Mouse (Mus musculus) liver, adult 2 months (tissue): ENCODE data around the gene Sars2. TPM values are rescaled to one million over a fixed set of nuclear protein-coding genes. Genes with fewer than 3 reads are reported as not detected.

Source experiments
- DNase-seq: peaks from one replicate; pipeline ENCODE4 v3.0.0-alpha.2; 2011; ENCODE audit warnings: low read depth, low spot score; ENCODE audit errors: extremely low read depth
- H3K27ac ChIP-seq: fragments of 200-500 bp; replicated peaks from 2 replicates; pipeline ENCODE4 v1.5.1; 2012; ENCODE audit warnings: low read depth, mild to moderate bottlenecking, control low read depth, inconsistent platforms, low read length; ENCODE audit not compliant: insufficient read depth
- H3K27me3 ChIP-seq: fragments of 200-500 bp; 2 replicates; pipeline ENCODE4 v1.6.1; 2012; ENCODE audit warnings: mild to moderate bottlenecking, moderate library complexity, low read length, inconsistent platforms; ENCODE audit not compliant: control insufficient read depth, insufficient read depth
- H3K36me3 ChIP-seq: fragments of 200-500 bp; 2 replicates; pipeline ENCODE4 v1.6.1; 2012; ENCODE audit warnings: low read length, inconsistent platforms; ENCODE audit not compliant: control insufficient read depth, insufficient read depth
- H3K4me1 ChIP-seq: fragments of 200-500 bp; 2 replicates; pipeline ENCODE4 v1.6.1; 2011; ENCODE audit warnings: low read length; ENCODE audit not compliant: control insufficient read depth, insufficient read depth
- H3K4me3 ChIP-seq: fragments of 200-500 bp; 2 replicates; pipeline ENCODE4 v1.5.1; 2011; ENCODE audit warnings: low read depth, mild to moderate bottlenecking, control low read depth, low read length, moderate library complexity; ENCODE audit not compliant: insufficient read depth
- H3K79me2 ChIP-seq: fragments of 200-500 bp; 2 replicates; pipeline ENCODE4 v1.6.1; 2012; ENCODE audit warnings: inconsistent platforms, mild to moderate bottlenecking, low read length, moderate library complexity; ENCODE audit not compliant: control insufficient read depth, insufficient read depth
- H3K9ac ChIP-seq: fragments of 200-500 bp; 2 replicates; pipeline ENCODE4 v1.6.1; 2012; ENCODE audit warnings: low read depth, mild to moderate bottlenecking, control low read depth, inconsistent platforms, low read length
- CTCF ChIP-seq: fragments of 200-500 bp; IDR thresholded peaks from 2 replicates; pipeline ENCODE4 v1.5.1; 2011; ENCODE audit warnings: low read depth, low read length, control low read depth
- POLR2A ChIP-seq: fragments of 200-500 bp; IDR thresholded peaks from 2 replicates; pipeline ENCODE4 v1.6.1; 2011; ENCODE audit warnings: low read length, control low read depth; ENCODE audit not compliant: insufficient read depth; ENCODE audit errors: extremely low read depth
- WGBS: fragments of 180-500 bp; shearing (Covaris S2); methylation state at CpG from one replicate; pipeline ENCODE4 v1.1.7; 2018; 5-methylcytosine and 5-hydroxymethylcytosine counted together
- polyA plus RNA-seq: library from polyadenylated mRNA; depleted of rRNA; stranded (reverse); fragments of >200 nt; gene quantifications from 2 replicates; pipeline ENCODE4 v1.2.3, GENCODE M21; 2012
- total RNA-seq: library from RNA; depleted of rRNA; stranded (reverse); fragments of >200 nt; gene quantifications from 2 replicates; pipeline ENCODE4 v1.2.3, GENCODE M21; 2014

The Sars2 gene
- total and polyA plus RNA-seq, 2 experiments, result 4.6 to 25.3 TPM

DNA sequence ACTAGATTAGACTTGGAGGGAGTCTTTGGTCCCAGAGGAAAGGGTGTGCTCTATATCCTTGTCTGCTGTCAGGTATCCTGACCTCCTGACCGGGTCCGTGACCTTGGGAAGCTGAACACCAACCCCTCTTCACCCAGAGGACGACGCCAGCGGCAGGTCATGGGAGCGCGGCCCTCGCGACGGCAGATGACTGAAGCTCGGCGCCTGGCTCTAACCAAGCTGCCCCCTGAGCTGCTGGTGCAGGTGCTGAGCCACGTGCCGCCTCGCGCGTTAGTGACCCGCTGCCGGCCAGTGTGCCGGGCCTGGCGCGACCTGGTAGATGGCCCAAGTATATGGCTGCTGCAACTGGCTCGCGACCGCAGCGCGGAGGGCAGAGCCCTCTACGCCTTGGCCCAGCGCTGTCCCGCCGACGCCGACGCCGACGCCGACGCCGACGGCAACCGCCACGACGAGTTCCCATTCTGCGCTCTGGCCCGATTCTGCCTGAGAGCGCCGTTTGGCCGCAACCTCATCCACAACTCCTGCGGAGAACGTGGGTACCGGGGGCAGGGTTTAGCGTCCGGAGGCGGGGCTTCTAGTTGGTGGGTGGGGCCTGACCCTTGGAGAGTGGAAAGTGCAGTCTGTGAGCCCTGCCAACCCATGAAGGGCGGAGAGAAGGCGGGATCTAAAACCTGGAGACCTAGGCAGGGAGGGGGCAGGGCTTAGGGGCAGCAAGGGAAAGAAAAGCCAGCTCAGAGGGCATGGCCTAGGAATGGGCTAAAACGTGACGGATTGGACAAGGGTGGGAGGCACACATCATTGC lies 9.2 kb upstream of the Sars2 start:
- peak; percentile 88 for DNase-seq
- 6% methylated on average over 58 of the region's 58 CpGs for WGBS

DNA sequence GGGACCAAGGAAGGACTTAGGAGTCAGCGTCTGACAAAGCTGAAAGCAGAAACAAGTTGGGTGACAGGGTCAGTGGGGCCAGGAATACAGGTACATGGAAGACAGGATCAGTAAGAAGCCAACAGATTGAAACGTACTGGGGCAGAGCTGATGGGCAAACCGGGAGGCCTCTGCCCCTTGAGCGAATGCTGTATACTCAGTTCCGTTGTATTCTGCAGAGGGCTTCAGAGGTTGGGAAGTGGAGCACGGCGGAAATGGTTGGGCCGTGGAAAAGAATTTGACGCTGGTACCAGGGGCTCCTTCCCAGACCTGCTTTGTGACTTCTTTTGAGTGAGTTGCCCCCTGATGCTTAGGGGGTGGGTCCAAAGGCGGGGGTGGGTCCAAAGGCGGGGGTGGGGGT lies 8.6 kb upstream of the Sars2 start:
- H3K4me1 ChIP-seq, result peaks cover 4% of the 10 kb centered on the region; the same call in 1 of the 2 replicates
- H3K36me3 ChIP-seq, result no peaks in the 10 kb centered on the region
- H3K79me2 ChIP-seq, result no peaks in the 10 kb centered on the region
- WGBS, result 34% methylated on average over 11 of the region's 11 CpGs
- no peak for DNase-seq
- no peaks in the 10 kb centered on the region for H3K27me3 ChIP-seq
- peak overlapping the region; percentile 44 for H3K9ac ChIP-seq
- TF ChIP-seq CTCF (no peak), POLR2A (no peak)
- no peak overlapping the region for H3K27ac ChIP-seq
- H3K4me3 ChIP-seq, result no peak overlapping the region; the same call in 1 of the 2 replicates

More for the DNA sequence above, 9.2 kb upstream of the Sars2 start:
- Histone ChIP-seq H3K79me2 (no peaks in the 10 kb centered on the region), H3K27ac (no peak overlapping the region), H3K36me3 (no peaks in the 10 kb centered on the region), H3K4me3 (peak overlapping the region; percentile 46), H3K9ac (peak overlapping the region; percentile 47), H3K4me1 (peaks cover 4% of the 10 kb centered on the region; the same call in 1 of the 2 replicates), H3K27me3 (no peaks in the 10 kb centered on the region)
- TF ChIP-seq CTCF (no peak), POLR2A (no peak)

DNA sequence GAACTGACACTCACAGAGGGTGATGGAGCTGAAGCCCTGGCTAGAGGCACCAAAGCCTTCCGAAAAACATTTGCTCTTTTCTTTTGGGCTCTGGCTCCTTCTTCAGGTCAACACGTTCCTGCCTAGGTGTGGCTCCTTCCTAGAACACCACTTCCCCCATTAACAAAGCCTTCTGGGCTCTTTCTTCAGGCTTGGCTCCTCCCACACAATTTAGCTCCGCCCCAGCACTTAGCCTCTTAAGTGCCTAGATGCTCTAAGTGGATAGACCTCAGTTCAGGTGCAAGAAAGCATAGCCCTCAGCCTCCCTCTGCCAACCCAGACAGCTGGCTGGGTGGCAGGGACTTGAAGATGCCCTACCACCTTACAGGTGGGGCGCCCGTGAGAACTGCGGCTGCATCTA lies 6.1 kb upstream of the Sars2 start:
- no peak for TF ChIP-seq CTCF
- 85% methylated on average over 6 of the region's 6 CpGs for WGBS
- H3K36me3 ChIP-seq, result no peaks in the 10 kb centered on the region
- H3K4me3 ChIP-seq, result no peak overlapping the region
- H3K27ac ChIP-seq, result no peak overlapping the region
- no peaks in the 10 kb centered on the region for H3K27me3 ChIP-seq
- H3K9ac ChIP-seq, result no peak overlapping the region
- H3K4me1 ChIP-seq, result peaks cover 4% of the 10 kb centered on the region
- DNase-seq, result no peak
- no peaks in the 10 kb centered on the region for H3K79me2 ChIP-seq

DNA sequence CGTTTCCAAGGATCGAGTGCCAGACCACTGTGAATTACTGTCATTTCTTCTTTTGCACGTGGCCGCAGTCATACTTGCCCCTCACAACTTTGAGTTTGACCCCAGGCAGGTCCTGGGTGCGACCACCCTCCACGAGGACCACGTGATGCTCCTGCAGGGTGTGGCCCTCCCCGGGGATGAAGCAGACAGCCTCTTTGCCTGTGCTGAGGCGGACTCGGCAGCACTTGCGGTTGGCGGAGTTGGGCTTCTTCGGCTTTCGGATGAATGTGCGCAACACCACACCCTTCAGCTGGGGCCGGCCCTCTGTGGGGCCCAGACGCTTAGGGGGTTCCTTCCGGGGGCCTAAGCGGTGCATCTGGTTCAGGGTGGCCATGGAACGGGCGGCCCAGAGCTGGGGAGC lies 2.0 kb upstream of the Sars2 start:
- Histone ChIP-seq H3K36me3 (no peaks in the 10 kb centered on the region), H3K4me3 (no peak overlapping the region), H3K4me1 (peaks cover 4% of the 10 kb centered on the region), H3K27me3 (no peaks in the 10 kb centered on the region), H3K27ac (no peak overlapping the region), H3K79me2 (no peaks in the 10 kb centered on the region), H3K9ac (no peak overlapping the region)
- whole genome bisulfite sequencing, result 96% methylated on average over 21 of the region's 21 CpGs
- DNase-seq, result no peak
- TF ChIP-seq POLR2A (no peak), CTCF (no peak)

DNA sequence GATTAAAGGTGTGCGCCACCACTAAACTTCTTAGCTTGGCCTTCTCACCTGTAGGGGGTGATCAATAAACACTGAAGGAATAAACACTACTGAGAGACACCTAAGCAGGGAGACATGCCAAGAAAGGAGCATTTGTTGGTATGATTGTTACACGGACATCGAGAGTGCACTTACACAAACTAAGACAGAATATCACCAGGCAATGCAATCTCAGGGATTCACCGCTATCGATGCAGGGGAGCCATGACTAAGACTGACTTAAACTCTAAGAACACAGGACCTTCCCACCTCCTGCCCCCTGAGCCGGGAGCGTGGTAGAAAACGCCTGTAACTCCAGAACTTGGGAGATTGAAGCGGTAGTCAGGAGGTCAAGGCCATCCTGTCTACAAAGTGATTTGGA lies 843 bp upstream of the Sars2 start:
- DNase-seq, result peak; percentile 40
- peak overlapping the region; percentile 85 for H3K9ac ChIP-seq
- H3K27me3 ChIP-seq, result no peaks in the 10 kb centered on the region
- TF ChIP-seq POLR2A (no peak), CTCF (no peak)
- no peaks in the 10 kb centered on the region for H3K36me3 ChIP-seq
- peaks cover 4% of the 10 kb centered on the region for H3K4me1 ChIP-seq
- H3K27ac ChIP-seq, result peak overlapping the region; percentile 67
- H3K4me3 ChIP-seq, result peak overlapping the region; percentile 82
- H3K79me2 ChIP-seq, result no peaks in the 10 kb centered on the region
- WGBS, result 15% methylated on average over 9 of the region's 9 CpGs

DNA sequence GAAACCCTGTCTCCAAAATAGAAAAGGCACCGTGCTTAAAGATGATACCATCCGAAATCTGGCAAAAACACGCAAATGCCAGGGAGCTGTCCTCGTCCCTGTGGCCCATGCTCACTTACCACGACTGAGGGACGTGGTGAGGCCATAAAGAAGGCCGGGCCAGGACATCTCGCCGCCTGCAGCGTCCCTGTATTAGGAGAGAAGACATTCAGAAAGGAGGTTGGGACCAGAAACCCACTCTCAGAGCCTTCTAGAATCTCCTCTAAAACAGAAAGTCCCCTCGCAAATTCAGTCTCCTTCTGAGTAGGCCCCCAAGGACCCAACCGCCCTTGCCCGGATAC lies 454 bp upstream of the Sars2 start:
- TF ChIP-seq POLR2A (no peak), CTCF (no peak)
- no peaks in the 10 kb centered on the region for H3K36me3 ChIP-seq
- WGBS, result under 1% methylated on average over 13 of the region's 13 CpGs

More for the DNA sequence above, 454 bp upstream of the Sars2 start:
- H3K27ac ChIP-seq, result peak overlapping the region; percentile 67
- no peaks in the 10 kb centered on the region for H3K79me2 ChIP-seq
- no peak for DNase-seq
- H3K4me1 ChIP-seq, result peaks cover 4% of the 10 kb centered on the region
- peak overlapping the region; percentile 82 for H3K4me3 ChIP-seq
- H3K9ac ChIP-seq, result peak overlapping the region; percentile 85
- no peaks in the 10 kb centered on the region for H3K27me3 ChIP-seq
